Mouse (Mus musculus) E14TG2a.4 (cell line): ENCODE results near the gene Notum.
A peak's percentile ranks its signal among the peaks of the same experiment; 100 is the strongest.

ENCODE experiments used
- H3K27me3 ChIP-seq: 2 replicates; pipeline ENCODE4 v1.6.1; 2014; ENCODE audit warnings: low read length, control low read depth; ENCODE audit not compliant: insufficient read depth
- H3K36me3 ChIP-seq: 2 replicates; pipeline ENCODE4 v1.6.1; 2014; ENCODE audit warnings: low read length, control low read depth; ENCODE audit not compliant: insufficient read depth
- H3K4me1 ChIP-seq: replicated peaks from 2 replicates; pipeline ENCODE4 v1.6.1; 2014; ENCODE audit warnings: low read depth, low read length, control low read depth
- H3K4me3 ChIP-seq: replicated peaks from 2 replicates; pipeline ENCODE4 v1.5.1; 2014; ENCODE audit warnings: mild to moderate bottlenecking, low read length
- H3K9me3 ChIP-seq: 2 replicates; pipeline ENCODE4 v1.6.1; 2014; ENCODE audit warnings: low read length, control low read depth
- CTCF ChIP-seq: conservative IDR thresholded peaks from 2 replicates; pipeline ENCODE4 v1.5.1; 2014; ENCODE audit warnings: low read length
- NANOG ChIP-seq: IDR thresholded peaks from 2 replicates; pipeline ENCODE4 v1.6.1; 2014; ENCODE audit warnings: borderline replicate concordance, low read length, mixed read lengths
- POU5F1 ChIP-seq: IDR thresholded peaks from 2 replicates; pipeline ENCODE4 v1.6.1; 2014; ENCODE audit warnings: low read length, borderline replicate concordance

Notum gene

GRCm38 (mm10) chr11:120612763-120613162, 48.2 kb downstream of the Notum start:
- Histone ChIP-seq H3K36me3 (peaks cover 70% of the 10 kb centered on the region), H3K9me3 (no peaks in the 10 kb centered on the region), H3K4me3 (no peak overlapping the region), H3K27me3 (no peaks in the 10 kb centered on the region), H3K4me1 (peaks cover 90% of the 10 kb centered on the region)
- TF ChIP-seq NANOG (no peak), CTCF (peak; percentile 66), POU5F1 (no peak)

- Histone ChIP-seq H3K36me3 (peaks cover 79% of the 10 kb centered on the region), H3K4me3 (no peak overlapping the region), H3K9me3 (no peaks in the 10 kb centered on the region), H3K27me3 (0 out of 2 replicates have a peak, but pooled peaks cover 2% of the 10 kb centered on the region), H3K4me1 (peaks cover 92% of the 10 kb centered on the region)
- TF ChIP-seq NANOG (no peak), POU5F1 (no peak), CTCF (no peak)
Observed at GRCm38 (mm10) chr11:120610477-120611046, 50.4 kb downstream of the Notum start.

- TF ChIP-seq POU5F1 (no peak), NANOG (no peak), CTCF (no peak)
- H3K36me3 ChIP-seq: peaks cover 79% of the 10 kb centered on the region
- 0 out of 2 replicates have a peak, but pooled peaks cover 2% of the 10 kb centered on the region for H3K27me3 ChIP-seq
- H3K9me3 ChIP-seq: no peaks in the 10 kb centered on the region
- peaks cover 81% of the 10 kb centered on the region for H3K4me1 ChIP-seq
- peak overlapping the region; percentile 72 for H3K4me3 ChIP-seq
Observed at GRCm38 (mm10) chr11:120609250-120609649, 51.7 kb downstream of the Notum start.

GRCm38 (mm10) chr11:120608241-120609034, 52.5 kb downstream of the Notum start, which contains the start of gene Npb:
Gene Npb (plus strand): TSS chr11:120608477.
- Histone ChIP-seq H3K4me1 (peaks cover 73% of the 10 kb centered on the region), H3K36me3 (peaks cover 79% of the 10 kb centered on the region), H3K27me3 (0 out of 2 replicates have a peak, but pooled peaks cover 2% of the 10 kb centered on the region), H3K9me3 (no peaks in the 10 kb centered on the region), H3K4me3 (peak within 1 kb of the TSS; percentile 72)
- TF ChIP-seq POU5F1: no peak
- no peak for TF ChIP-seq NANOG
- TF ChIP-seq CTCF: no peak

GRCm38 (mm10) chr11:120606764-120607163, 54.2 kb downstream of the Notum start:
- peaks cover 63% of the 10 kb centered on the region for H3K4me1 ChIP-seq
- peaks cover 79% of the 10 kb centered on the region for H3K36me3 ChIP-seq
- H3K9me3 ChIP-seq: no peaks in the 10 kb centered on the region
- TF ChIP-seq POU5F1 (no peak), NANOG (no peak), CTCF (no peak)
- H3K27me3 ChIP-seq: 0 out of 2 replicates have a peak, but pooled peaks cover 2% of the 10 kb centered on the region
- 0 out of 2 replicates have a peak overlapping the region, but pooled peaks have one; percentile 13 for H3K4me3 ChIP-seq

GRCm38 (mm10) chr11:120605667-120606066, 55.3 kb downstream of the Notum start:
- H3K36me3 ChIP-seq: peaks cover 78% of the 10 kb centered on the region
- H3K27me3 ChIP-seq: 0 out of 2 replicates have a peak, but pooled peaks cover 2% of the 10 kb centered on the region
- no peak overlapping the region for H3K4me3 ChIP-seq
- TF ChIP-seq NANOG (no peak), CTCF (no peak), POU5F1 (no peak)
- peaks cover 54% of the 10 kb centered on the region for H3K4me1 ChIP-seq
- H3K9me3 ChIP-seq: no peaks in the 10 kb centered on the region
